Mouse (Mus musculus) frontal cortex, adult 2 months (tissue): Measurements from ENCODE around the gene Gskip. TPM values are rescaled to one million over a fixed set of nuclear protein-coding genes. Genes with fewer than 3 reads are reported as not detected.
A peak's percentile ranks its signal among the peaks of the same experiment; 100 is the strongest.

ENCODE experiments used
- DNase-seq, 2 experiments: peaks; one replicate each; pipeline ENCODE4 v3.0.0; 2022; ENCODE audit warnings: low spot score in 1 of 2; ENCODE audit errors: extremely low spot score in 1 of 2
- polyA plus RNA-seq: library from polyadenylated mRNA; depleted of rRNA; stranded (reverse); fragments of >200 nt; gene quantifications from 2 replicates; pipeline ENCODE4 v1.2.3, GENCODE M21; 2012; rRNA removed

Gskip gene
- polyA plus RNA-seq, 1 experiment, result 19.9 TPM

DNA sequence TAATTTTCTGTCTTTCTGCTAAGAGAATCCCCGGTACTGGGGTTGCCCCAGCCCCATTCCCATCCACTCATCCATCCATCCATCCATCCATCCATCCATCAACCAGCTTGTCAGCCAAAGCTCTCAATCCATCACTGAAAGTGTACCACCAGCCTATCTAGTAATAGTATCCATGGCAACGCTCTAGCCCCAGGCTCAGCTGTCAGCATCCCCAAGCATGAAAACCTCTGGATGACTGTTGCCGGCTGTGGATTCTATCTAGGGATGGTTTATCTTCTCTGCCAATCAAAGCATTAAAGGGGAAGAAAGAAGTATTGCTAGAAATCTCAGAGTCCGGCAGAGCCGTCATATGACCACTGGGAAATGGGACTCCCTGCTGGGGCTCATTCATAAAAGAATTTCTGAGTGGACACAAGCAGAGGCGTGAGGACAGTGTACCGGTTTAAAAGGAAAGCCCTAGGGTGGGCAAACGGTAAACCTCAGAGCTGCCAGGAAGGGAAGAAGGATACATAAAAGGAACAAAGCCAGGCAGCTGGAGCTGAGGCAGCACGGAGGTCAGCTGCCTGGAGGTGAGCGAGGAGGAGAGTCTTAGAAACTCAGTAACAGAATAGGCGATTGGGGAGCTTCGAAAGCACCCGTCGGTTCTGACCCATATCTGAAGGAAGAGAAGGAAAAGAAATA is 37.0 kb downstream of the Gskip start:
- DNase-seq, result no peak

DNA sequence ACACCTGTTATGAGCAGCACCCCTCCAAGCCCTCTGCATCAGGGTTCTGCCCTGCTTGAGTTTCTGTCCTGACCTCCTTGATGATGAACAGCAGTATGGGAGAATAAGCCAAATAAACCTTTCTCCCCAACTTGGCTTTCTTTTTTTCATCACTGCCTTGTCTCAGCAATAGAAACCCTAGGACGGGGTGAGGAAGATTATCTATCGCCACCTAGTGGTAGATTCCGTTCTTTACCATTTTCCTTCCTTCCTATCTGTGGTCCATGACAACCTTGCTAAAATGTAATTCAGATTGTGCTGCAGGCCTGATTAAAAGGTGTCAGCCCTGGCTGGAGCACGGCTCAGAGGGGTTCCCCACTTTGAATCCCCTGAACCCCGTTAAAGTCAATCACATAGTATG is 38.0 kb downstream of the Gskip start:
- peak in 1 of 2 experiments; percentile 76 for DNase-seq

DNA sequence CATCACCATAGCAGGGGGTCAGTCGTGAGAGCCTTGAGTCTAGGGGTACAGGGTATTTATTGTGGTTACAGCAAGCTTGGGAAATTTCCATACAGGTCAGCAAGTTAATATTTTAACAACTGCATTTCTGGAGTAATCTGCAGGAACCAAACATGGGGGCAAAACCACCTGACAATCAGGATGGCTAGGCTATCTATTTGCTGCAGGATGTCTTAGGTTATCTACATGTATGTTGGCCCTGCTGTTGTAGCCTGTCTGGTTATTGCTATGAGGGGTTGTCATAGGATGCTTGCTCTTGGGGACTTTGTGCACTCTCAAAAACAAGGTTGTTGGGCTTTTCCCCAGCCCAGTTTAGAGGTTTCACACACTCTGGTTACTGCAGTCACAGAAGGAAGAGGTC is 40.0 kb downstream of the Gskip start:
- no peak for DNase-seq

DNA sequence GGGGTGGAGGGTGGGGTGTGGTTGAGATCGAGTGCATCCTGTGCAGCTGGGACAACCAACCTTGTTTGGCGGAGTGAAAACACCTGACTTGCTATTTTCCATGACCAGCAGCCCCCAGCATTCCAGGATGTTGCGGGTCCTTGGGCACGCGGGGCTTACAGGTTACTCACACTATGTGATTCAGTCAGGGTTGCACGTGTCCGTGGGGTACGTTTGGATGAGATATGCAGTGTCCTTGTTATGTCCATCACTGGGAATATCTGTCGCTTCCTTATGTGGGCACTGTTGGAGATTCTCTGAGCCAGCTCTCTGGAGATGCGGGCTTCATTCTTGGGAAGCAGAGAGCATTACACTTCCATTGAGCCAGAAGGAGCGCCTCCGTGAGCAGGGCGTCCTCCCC is 41.1 kb downstream of the Gskip start:
- no peak for DNase-seq

DNA sequence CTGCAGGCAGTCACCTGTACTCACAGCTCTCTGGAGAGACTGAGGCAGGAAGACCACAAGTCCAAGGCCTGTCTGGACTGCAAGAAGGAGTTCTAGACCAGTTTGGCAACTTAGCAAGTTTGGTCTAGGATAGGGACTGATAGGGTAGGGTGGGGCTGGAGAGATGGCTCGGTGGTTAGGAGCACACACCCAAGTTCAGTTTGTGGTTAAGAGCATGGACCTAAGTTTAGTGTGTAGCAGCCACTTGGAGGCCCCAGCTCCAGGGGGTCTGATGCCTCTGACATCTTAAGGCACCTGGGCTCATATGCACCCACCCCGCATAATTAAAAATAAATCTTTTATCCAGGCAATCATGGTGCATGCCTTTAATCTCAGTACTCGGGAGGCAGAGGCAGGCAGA is 42.6 kb downstream of the Gskip start:
- no peak for DNase-seq

DNA sequence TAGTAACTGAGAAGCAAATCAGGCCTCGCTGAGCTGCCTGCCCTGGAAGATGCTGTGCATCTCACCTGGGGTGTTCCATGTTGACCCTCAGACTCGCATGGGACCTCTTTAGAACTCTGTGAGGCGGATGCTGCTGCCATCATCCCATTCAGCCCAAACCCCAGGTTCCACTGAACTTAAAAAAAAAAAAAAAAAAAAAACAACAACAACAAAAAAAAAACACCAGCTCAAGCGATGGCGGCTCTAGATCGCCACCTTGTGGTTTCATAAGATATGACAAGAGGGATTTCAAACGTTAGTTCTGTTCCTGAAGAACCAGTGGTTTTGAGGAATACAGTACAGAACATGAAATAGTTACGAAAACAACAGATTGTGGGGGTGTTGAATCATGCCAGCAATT is 43.3 kb downstream of the Gskip start:
- DNase-seq, result peak in 1 of 2 experiments; percentile 76

DNA sequence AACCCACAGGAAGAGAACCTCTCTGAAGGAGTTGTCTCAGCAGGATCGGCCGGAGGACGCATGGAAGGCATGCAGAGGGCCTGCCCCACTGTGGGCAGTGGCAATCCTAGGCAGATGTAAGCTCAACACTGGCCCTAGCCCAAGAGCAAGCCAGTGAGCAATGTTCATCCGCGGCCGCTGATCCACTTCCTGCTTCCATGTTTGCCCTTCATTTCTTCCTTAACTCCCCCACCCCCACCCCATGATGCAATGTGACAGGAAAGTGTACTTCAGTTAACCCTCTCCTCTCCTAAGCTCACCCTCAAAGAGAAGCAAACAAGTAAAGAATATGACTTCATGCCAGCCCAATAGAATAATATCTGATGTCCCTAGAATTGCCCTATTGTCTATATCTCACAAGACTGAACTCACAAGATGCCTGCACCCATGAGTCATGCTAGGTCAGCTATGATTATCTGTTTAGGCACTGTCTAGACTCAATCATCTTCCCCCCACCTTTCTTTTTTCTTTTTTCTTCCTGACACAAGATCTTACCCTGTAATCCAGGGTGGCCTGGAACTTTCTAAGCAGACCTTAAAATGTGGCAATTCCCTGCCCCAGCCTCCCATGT is 46.3 kb downstream of the Gskip start:
- no peak for DNase-seq

DNA sequence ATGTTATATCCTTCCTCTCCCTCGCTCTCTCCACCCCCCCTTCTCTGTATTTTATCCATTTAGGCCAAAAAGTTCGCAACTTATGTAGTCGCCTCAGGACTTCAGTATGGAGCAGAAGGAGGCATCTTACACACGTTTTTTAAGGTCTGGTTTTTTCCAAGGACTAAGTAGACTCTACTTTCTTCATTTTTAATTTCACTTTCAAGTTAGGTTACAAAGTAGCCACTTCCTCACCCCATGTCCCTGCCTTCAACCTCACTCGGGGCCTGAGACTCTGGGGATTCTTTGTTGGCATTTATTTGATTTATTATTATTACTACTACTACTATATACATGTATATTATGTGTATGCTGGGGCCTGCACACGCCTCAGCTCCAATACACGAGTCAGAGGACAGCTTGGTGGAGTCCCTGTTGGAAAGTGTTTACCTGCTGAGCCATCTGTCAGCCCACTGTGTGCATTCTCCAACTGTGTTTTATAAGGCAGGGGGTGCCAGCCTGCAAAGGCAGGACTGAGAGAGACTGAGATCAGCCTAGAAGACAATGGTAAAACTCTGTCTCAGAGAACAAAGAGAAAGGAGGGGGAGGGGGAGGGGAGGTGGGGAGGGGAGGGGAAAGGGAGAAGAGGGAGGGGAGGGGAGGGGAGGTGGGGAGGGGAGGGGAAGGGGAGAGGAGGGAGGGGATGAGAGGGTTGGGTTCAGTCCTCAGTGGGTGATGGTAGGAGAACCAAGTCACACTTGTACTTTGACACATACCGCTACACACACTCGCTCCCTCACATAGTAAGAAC is 48.9 kb downstream of the Gskip start:
- DNase-seq, result no peak

DNA sequence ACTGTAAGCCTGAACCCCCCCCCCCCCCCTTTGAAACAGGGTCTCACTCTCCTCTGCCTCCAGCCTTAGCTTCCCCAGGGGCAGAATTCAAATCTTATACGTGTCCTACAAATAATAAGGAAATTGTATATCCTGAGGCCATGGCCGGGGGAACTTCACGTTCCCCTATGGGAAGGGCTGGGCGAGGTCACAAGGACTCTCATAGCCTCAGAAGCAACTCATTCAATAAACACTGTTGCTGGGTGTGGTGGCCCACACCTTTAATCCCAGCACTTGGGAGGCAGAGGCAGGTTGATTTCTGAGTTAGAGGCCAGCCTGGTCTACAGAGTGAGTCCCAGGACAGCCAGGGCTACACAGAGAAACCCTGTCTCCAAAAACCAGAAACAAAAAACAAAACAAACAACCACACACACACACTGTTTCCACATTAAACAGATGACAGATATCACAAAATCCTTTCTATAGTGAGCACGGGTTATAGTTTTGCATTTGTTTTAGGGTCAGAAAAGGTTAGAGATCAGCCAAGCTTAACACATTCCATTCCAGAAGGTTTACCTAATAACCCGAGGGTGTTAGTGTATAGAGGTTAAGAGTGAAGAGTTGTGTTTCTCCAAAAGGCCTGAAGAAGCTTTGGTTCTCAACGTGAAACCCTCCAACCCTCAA is 50.7 kb downstream of the Gskip start:
- no peak for DNase-seq

DNA sequence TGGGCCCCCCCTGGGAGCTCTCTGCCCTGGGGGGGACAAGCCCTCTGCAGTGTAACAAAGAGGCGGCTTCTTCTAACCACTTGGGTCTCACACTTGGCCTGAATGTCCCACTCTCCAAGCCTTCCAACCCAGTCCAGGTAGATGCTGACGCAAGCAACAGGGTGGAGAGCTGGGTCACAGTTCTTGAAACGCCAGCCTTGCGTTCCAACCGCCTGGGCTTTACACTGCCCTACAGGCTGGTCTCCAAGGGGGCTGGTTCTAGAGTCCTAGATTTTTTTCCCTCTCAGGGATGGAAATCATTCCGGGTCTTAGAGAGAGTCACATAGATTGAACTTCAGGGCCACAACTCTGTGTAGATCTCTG is 51.2 kb downstream of the Gskip start:
- DNase-seq, result no peak

DNA sequence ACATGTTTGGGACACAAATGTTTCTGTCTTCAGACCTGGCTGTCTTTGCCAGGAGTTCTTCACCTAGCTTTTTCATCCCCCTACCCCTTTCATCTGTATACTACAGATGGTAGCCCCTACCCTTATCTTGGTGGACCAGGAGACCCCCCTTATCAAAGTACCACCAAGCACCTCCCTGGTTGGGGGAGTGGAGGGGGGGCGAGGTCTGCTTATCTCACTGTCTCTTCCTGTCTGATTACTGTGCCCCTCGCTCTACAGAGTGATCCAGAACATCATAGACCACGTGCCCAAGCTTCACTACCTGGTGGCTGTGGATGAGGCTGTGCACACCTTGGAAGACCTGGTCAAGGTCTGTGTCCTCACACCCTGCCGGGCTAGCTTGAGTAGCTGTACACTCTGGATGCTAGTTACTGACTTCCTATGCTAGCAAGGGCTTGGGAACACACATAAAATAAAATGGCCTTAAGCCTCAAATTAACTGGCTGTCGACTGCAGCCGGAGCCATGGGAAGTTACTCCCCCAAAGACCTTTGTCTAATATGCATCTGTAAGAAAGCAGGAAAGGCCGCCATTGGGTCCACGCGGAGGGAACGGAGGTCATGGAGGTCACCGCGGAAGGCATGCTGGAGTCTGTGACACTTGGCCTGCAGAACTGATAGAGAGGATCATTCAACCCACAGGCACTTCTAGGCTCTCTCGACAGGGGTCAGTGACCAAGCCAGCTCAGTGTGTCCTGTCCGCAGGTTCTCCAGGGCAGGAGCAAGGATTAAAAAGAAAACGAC is 53.9 kb downstream of the Gskip start:
- DNase-seq, result no peak

DNA sequence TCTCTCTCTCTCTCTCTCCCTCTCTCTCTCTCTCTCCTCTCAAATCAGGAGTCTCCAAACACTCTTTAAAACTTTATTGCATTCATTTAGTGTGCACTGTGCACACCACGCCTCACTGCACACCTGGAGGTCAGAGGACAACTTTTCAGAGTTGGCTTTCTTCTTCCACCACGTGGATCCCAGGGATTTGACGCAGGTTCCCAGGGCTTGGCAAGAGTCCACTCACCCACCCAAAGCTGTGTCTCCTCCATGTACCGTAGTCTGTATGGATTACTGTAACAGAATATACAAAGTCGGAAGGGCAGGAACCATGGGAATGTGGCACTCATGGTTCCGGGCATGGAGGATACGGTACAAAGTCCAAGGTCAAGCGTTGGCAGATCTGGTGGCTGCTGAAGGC is 55.0 kb downstream of the Gskip start:
- no peak for DNase-seq

DNA sequence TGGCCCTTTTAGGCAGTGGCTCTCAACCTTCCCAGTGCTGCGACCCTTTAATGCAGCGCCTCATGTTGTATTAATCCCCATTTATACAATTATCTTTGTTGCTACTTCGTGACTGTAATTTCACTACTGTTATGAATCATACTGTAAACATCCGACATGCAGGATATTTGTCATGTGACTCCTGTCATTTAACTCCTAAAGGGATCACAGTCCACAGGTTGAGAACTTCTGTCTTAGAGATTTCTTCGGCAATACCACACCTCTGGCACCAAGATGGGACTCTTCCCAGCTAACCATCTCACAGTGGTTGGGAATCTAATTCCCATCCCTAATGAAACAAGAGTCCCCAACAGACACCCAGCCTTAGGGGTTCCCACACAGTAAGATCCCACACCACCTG is 63.5 kb downstream of the Gskip start:
- DNase-seq, result no peak

Other genes with a start within 250 kb of the Gskip start
- gene D430019H16Rik, start 231.0 kb upstream of the Gskip start, polyA plus RNA-seq, result 66.2 and 79.3 TPM in 2 replicates
- 0.19 and 0.32 TPM in 2 replicates for gene Bdkrb2, start 121.6 kb upstream of the Gskip start, polyA plus RNA-seq
- not detected in 2 replicates for gene Bdkrb1, start 81.7 kb upstream of the Gskip start, polyA plus RNA-seq
- gene Atg2b, start 382 bp downstream of the Gskip start, polyA plus RNA-seq, result 34.2 and 37.1 TPM in 2 replicates
- gene Ak7, start 21.1 kb downstream of the Gskip start, polyA plus RNA-seq, result 0.30 and 0.38 TPM in 2 replicates
- 117 and 123 TPM in 2 replicates for gene Papola, start 99.9 kb downstream of the Gskip start, polyA plus RNA-seq